Mouse (Mus musculus): ENCODE measurements around the gene Pygo1.

GRCm38 (mm10) chr9:72975242-72975641 lies 49.8 kb downstream of the Pygo1 start:
- TF ChIP-seq E2F4 (IDR thresholded peaks at IDR 0.05; ENCODE audit: insufficient read depth) = no peak
- no peak for TF ChIP-seq POLR2A (IDR thresholded peaks at IDR 0.05; ENCODE audit: insufficient read length, low read depth)

Measured in myocyte (in vitro differentiated cells).